Mouse (Mus musculus) ovary, postnatal 36 days (tissue): ENCODE results near the gene Atp6v0e.

Source experiments
- DNase-seq: peaks from one replicate; pipeline ENCODE4 v3.0.0; 2022; ENCODE audit warnings: low spot score, mixed read lengths

Gene Atp6v0e

GRCm38 (mm10) chr17:26717868-26718267 is 54.8 kb downstream of the Atp6v0e start:
- no peak for DNase-seq

GRCm38 (mm10) chr17:26719405-26719804 is 56.4 kb downstream of the Atp6v0e start:
- no peak for DNase-seq

GRCm38 (mm10) chr17:26721802-26722201 is 58.8 kb downstream of the Atp6v0e start:
- no peak for DNase-seq

GRCm38 (mm10) chr17:26724790-26725189 is 61.8 kb downstream of the Atp6v0e start:
- DNase-seq, result no peak

GRCm38 (mm10) chr17:26726674-26727073 is 63.6 kb downstream of the Atp6v0e start:
- no peak for DNase-seq

- DNase-seq, result no peak
Observed at GRCm38 (mm10) chr17:26727110-26727755, 64.2 kb downstream of the Atp6v0e start.

- DNase-seq, result no peak
Observed at GRCm38 (mm10) chr17:26742581-26742980, 79.5 kb downstream of the Atp6v0e start.

GRCm38 (mm10) chr17:26743294-26743693 is 80.3 kb downstream of the Atp6v0e start:
- DNase-seq, result no peak
